22 mouse cellular contexts compared by ENCODE assay signal in the genomic region with DNA sequence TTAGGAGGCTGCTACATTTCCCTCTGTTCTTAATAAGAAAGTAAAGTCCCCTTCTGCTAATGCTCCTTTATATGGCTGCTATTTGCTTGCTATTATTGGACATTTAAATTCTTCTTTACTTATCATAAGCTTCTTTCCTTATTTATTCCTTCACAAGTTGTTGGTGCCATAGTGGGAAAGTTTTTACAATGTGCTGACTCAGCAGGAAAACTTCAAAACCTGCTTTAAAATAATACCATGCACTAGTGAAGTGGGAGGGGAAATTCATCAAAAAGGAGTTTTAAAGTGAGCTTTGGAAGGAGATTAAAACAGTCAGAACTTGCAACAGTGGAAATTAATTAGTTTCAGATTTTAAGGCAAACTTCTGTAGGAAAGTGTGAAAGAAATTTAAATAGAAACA. TPM values are rescaled to one million over a fixed set of nuclear protein-coding genes. Genes with fewer than 3 reads are reported as not detected.
"Had no signal": no experiment of that assay in that cellular context is flagged by ENCODE, and none has a peak within 500 bp of the region (broad histone marks: within the 10 kb centered on the region; RNA-seq: fewer than 3 reads in every experiment).

No protein-coding gene starts in this region.

- H3K36me3 ChIP-seq: neural tube, embryonic 12.5 days; neural tube, embryonic 13.5 days; neural tube, embryonic 15.5 days; stomach, embryonic 15.5 days had no signal

- H3K27me3 ChIP-seq: neural tube, embryonic 12.5 days; neural tube, embryonic 13.5 days; neural tube, embryonic 15.5 days; stomach, embryonic 15.5 days had no signal

- H3K9ac ChIP-seq: neural tube, embryonic 12.5 days; neural tube, embryonic 13.5 days; neural tube, embryonic 15.5 days; stomach, embryonic 15.5 days had no signal

- H3K4me2 ChIP-seq: neural tube, embryonic 12.5 days; neural tube, embryonic 13.5 days; neural tube, embryonic 15.5 days; stomach, embryonic 15.5 days had no signal

- H3K9me3 ChIP-seq: neural tube, embryonic 12.5 days; neural tube, embryonic 13.5 days; neural tube, embryonic 15.5 days; stomach, embryonic 15.5 days had no signal

- DNase-seq: retina, postnatal 1 day; right cerebral cortex, adult 18-20 months; right cerebral cortex, postnatal 14 days; right cerebral cortex, postnatal 25 days; right cerebral cortex, postnatal 4 days; spleen, adult 18-20 months; thymus, adult 18-20 months; thymus, adult 2 months; thymus, postnatal 14 days; thymus, postnatal 25 days; thymus, postnatal 36 days; thymus, postnatal 4 days had no signal

- H3K4me1 ChIP-seq: neural tube, embryonic 12.5 days; neural tube, embryonic 13.5 days; neural tube, embryonic 15.5 days; stomach, embryonic 15.5 days had no signal

- H3K4me3 ChIP-seq: neural tube, embryonic 12.5 days; neural tube, embryonic 13.5 days; neural tube, embryonic 15.5 days; stomach, embryonic 15.5 days had no signal

- H3K27ac ChIP-seq: neural tube, embryonic 12.5 days; neural tube, embryonic 13.5 days; neural tube, embryonic 15.5 days; stomach, embryonic 15.5 days; stomach, postnatal 0 days had no signal

RNA-seq across cellular contexts. Expression of gene Htr2c, which starts 26.0 kb away (rescaled TPM):
- total RNA-seq: neutrophil, adult 5-6 weeks had no signal
- polyA plus RNA-seq: small intestine, adult 2 months; spleen, adult 2 months; stomach, embryonic 15.5 days; stomach, embryonic 16.5 days; thymus, adult 2 months; urinary bladder, adult 2 months had no signal
